Mouse (Mus musculus): ENCODE data around the gene Cdc14b.

The Cdc14b gene

DNA sequence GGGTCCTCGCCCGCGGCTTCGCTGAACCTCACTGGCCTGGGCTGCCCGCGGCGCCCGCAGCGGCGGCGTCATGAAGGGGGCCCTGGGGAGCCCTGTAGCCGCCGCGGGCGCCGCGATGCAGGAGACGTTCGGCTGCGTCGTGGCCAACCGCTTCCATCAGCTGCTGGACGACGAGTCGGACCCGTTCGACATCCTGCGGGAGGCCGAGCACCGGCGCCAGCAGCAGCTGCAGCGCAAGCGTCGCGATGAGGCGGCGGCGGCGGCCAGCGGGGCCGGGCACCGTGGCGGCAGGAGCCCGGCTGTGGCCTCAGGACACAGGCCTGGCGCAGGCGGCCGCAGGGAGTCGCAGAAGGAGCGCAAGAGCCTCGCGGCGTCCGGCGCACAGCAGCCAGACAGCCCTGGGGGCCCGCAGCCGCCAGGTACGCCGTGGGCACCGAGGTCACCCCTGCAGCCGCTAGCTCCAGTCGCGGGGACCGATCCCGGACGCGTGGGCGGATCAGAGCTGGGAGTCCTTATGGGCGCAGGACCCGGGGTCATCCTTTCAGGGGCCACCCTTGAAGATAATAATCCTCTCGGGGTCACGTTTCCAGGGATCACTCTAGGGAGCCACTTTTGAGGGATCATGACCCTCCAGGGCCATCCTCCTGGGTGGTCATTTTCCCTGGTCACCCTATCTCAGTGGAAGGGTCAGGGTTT lies 113.0 kb downstream of the Cdc14b start:
- no peak for DNase-seq

- DNase-seq: peak; percentile 99
Observed at GRCm38 (mm10) chr13:64161548-64161915, 113.6 kb downstream of the Cdc14b start, which contains the start of gene Habp4. Gene Habp4 (plus strand): TSS chr13:64161824.

DNA sequence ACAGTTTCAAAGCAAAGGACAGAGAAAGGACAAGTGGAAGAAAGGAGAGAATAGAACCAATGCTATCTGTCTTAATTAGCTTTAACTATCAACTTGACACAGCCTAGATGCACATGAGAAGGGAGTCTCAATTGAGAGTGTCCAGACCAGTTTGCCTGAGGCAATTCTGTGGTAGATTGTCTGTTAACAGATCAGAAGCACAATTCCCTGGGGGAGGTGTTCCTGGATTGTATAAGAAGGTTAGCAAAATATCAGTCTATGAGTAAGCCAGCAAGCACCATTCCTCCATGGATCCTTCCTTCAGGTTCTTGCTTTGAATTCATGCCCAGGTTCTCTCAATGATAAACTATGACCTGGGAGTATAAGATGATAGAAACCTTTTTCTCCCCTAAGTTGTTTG lies 118.1 kb downstream of the Cdc14b start:
- DNase-seq: no peak

- no peak for DNase-seq
Observed at GRCm38 (mm10) chr13:64155171-64155571, 119.9 kb downstream of the Cdc14b start.

DNA sequence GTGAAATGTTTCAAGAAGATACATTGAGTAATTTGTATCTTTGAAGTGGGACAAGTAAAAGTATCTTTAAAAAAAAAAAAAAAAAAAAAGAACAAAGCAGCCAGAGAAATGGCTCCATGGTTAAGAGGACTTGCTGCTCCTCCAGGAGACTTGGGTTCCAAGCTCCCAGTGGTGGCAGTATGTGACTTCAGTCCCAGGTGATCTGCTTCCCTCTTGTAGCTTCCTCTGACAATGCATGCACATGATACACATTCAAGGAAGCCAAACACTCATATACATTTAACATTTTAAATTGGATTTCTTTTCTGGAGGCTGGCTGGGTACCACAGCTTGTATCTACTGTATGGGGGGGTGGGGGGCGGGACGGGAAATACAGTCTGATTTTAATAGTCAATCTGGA lies 120.4 kb downstream of the Cdc14b start:
- DNase-seq: no peak

DNA sequence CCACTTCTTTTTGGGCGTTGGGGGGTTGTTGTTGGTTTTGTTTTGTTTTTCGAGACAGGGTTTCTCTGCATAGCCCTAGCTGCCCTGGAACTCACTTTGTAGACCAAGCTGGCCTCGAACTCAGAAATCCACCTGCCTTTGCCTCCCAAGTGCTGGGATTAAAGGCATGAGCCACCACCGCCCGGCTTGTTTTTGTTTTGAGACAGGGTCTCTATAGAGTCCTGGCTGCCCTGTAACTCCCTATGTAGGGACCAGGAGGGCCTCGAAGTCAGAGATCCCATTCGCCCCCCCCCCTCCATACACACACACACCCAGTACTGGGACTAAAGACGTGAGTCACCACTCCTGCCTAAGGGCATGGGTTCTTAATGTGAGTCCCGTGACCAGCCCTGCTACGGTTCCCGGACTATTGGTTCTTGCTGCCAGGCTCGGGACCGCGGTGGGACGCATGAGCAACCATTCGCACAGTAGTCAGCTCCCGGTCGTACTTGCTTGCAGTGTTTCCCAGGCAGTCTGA lies 121.3 kb downstream of the Cdc14b start:
- no peak for DNase-seq

DNA sequence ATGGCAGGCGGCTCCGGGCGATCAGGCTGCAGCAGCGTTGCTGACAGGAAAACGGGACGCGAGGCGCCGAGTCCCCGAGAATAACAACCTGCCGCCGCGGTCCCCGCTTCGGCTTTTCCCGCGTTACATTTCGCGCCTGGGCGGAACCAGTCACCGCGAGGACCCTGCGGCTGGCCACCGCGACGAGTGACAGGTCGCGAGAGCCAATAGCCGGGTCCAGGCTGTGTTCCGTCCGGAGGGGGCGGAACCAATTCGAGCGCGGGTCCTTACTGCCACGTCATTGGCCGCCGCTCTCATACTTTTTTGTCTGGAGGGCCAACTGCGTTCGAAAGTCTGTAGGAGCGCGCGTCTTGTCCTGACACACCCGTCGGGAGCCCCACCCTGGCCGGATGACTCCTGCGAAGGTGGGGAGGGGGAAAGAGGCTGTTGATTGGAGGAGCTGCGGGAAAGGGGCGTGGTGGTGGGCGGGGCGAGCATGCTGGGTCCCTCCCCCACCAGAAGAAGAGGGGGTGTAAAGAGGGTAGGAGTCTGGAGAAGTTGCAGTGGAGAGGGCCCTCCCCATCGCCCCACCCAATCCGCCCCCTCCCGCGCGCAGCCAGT lies 121.9 kb downstream of the Cdc14b start, which contains the start of gene Zfp367:
Gene Zfp367, minus strand, starts transcription at position 120 of the 600 bp plus-strand sequence.
- DNase-seq: peak; percentile 97

- no peak for DNase-seq
Observed at GRCm38 (mm10) chr13:64152671-64153082, 122.4 kb downstream of the Cdc14b start.

DNA sequence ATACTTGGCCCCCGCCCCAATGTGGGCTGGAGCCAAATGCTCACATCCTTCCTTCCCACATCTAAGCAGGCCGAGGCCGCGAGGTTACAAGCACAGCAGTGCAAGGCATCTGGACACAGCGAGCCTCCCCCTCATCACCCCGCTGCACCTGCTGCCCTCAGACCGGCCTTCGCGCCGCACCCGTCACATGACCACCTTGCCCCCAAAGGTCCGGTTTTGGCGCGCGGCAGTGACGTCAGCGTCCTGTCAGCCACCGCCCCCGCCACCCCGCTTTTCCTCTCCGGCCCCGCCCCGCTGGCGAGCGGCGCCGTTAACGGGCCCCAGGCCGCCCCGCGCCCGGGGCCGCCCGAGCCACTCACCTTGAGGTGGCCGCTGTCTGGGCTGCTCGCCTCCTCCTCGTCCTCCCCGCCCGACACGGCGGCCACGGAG lies 122.8 kb downstream of the Cdc14b start:
- DNase-seq: peak; percentile 81

- DNase-seq: no peak
Observed at GRCm38 (mm10) chr13:64150121-64150520, 125.0 kb downstream of the Cdc14b start.

All from right cerebral cortex, postnatal 25 days (tissue).